Mouse (Mus musculus) myocyte (in vitro differentiated cells): ENCODE results near the gene Rbm14. TPM values are rescaled to one million over a fixed set of nuclear protein-coding genes. Genes with fewer than 3 reads are reported as not detected.
"Not testable (repeated sequence)": the region's sequence is repeated elsewhere in the genome, so short reads cannot be mapped to it uniquely, and the experiment has no call there.

ENCODE experiments used
- H3K27me3 ChIP-seq: one replicate; pipeline ENCODE4 v1.6.1; 2011; ENCODE audit not compliant: control insufficient read depth, insufficient read depth, insufficient read length
- H3K36me3 ChIP-seq: one replicate; pipeline ENCODE4 v1.6.1; 2011; ENCODE audit not compliant: control insufficient read depth, insufficient read depth
- H3K4me2 ChIP-seq: one replicate; pipeline ENCODE4 v1.6.1; 2011; ENCODE audit warnings: low read depth, control low read depth
- H3K4me3 ChIP-seq: one replicate; pipeline ENCODE4 v1.5.1; 2011; ENCODE audit warnings: mild to moderate bottlenecking, control low read depth, moderate library complexity
- H3K79me2 ChIP-seq: one replicate; pipeline ENCODE4 v1.6.1; 2011; ENCODE audit not compliant: control insufficient read depth, insufficient read depth
- H3ac ChIP-seq: one replicate; pipeline ENCODE4 v1.6.1; 2011; ENCODE audit not compliant: control insufficient read depth, insufficient read length
- CEBPB ChIP-seq: IDR thresholded peaks from 2 replicates; pipeline ENCODE4 v1.6.1; 2011; ENCODE audit warnings: mild to moderate bottlenecking, moderate library complexity; ENCODE audit not compliant: poor library complexity, insufficient read depth, severe bottlenecking
- E2F4 ChIP-seq: IDR thresholded peaks from one replicate; pipeline ENCODE4 v1.6.1; 2011; ENCODE audit warnings: mild to moderate bottlenecking, control low read depth, moderate library complexity; ENCODE audit not compliant: insufficient read depth
- MAX ChIP-seq: IDR thresholded peaks from one replicate; pipeline ENCODE4 v1.6.1; 2011; ENCODE audit warnings: low read depth, mild to moderate bottlenecking, control low read depth
- MYOD1 ChIP-seq, 3 experiments: IDR thresholded peaks; one replicate each; pipeline ENCODE4 v1.6.1; 2011; ENCODE audit warnings: control low read depth in 2 of 3, low read depth in 2 of 3, mild to moderate bottlenecking in 2 of 3, moderate library complexity in 1 of 3; ENCODE audit not compliant: insufficient read length in 2 of 3, control insufficient read depth in 1 of 3
- MYOG ChIP-seq, 3 experiments: IDR thresholded peaks; one replicate each; pipeline ENCODE4 v1.6.1; 2011; ENCODE audit warnings: control low read depth in 2 of 3, low read depth in 2 of 3, mild to moderate bottlenecking in 2 of 3; ENCODE audit not compliant: insufficient read length in 2 of 3, control insufficient read depth in 1 of 3, insufficient read depth in 1 of 3
- POLR2A ChIP-seq: IDR thresholded peaks from one replicate; pipeline ENCODE4 v1.6.1; 2011; ENCODE audit warnings: low read depth, mild to moderate bottlenecking, control low read depth, moderate library complexity; ENCODE audit not compliant: insufficient read length
- POLR2AphosphoS2 ChIP-seq: IDR thresholded peaks from one replicate; pipeline ENCODE4 v1.6.1; 2011; ENCODE audit warnings: low read depth, control low read depth; ENCODE audit not compliant: insufficient read length
- REST ChIP-seq: IDR thresholded peaks from one replicate; pipeline ENCODE4 v1.6.1; 2011; ENCODE audit warnings: mild to moderate bottlenecking, control low read depth, moderate library complexity; ENCODE audit not compliant: insufficient read depth, insufficient read length
- SRF ChIP-seq: IDR thresholded peaks from one replicate; pipeline ENCODE4 v1.6.1; 2011; ENCODE audit warnings: low read depth; ENCODE audit not compliant: control insufficient read depth, insufficient read length
- TCF12 ChIP-seq: IDR thresholded peaks from one replicate; pipeline ENCODE4 v1.6.1; 2011; ENCODE audit warnings: mild to moderate bottlenecking, control low read depth; ENCODE audit not compliant: poor library complexity, insufficient read depth, severe bottlenecking
- TCF3 ChIP-seq: IDR thresholded peaks from one replicate; pipeline ENCODE4 v1.6.1; 2011; ENCODE audit warnings: low read depth, control low read depth; ENCODE audit not compliant: insufficient read length
- USF1 ChIP-seq: IDR thresholded peaks from one replicate; pipeline ENCODE4 v1.6.1; 2011; ENCODE audit warnings: low read depth, mild to moderate bottlenecking, control low read depth, moderate library complexity
- polyA plus RNA-seq: library from polyadenylated mRNA; unstranded; fragments of >200 nt; fragmentation: generic; extraction: Trizol; gene quantifications from one replicate; pipeline ENCODE4 v1.2.1, GENCODE M21; 2012; ENCODE audit warnings: missing spikeins

Gene Rbm14
- polyA plus RNA-seq, 1 experiment = 46.8 TPM

- Histone ChIP-seq H3K4me3 (no peak overlapping the region), H3ac (no peak overlapping the region), H3K4me2 (no peak overlapping the region), H3K36me3 (no peaks in the 10 kb centered on the region), H3K27me3 (no peaks in the 10 kb centered on the region), H3K79me2 (no peaks in the 10 kb centered on the region)
- TF ChIP-seq POLR2AphosphoS2 (no peak), MYOG (IDR thresholded peaks at IDR 0.05; ENCODE audit: control insufficient read depth in 1 of 3, insufficient read depth in 1 of 3, insufficient read length in 2 of 3, low read depth in 2 of 3) (no peak), REST (no peak), TCF3 (no peak), USF1 (no peak), CEBPB (no peak), TCF12 (no peak), SRF (no peak), MYOD1 (IDR thresholded peaks at IDR 0.05; ENCODE audit: control insufficient read depth in 1 of 3, insufficient read length in 2 of 3, low read depth in 2 of 3) (no peak), MAX (no peak), E2F4 (no peak), POLR2A (no peak)
Measured at GRCm38 (mm10) chr19:4817182-4817835, 5.9 kb upstream of the Rbm14 start.

GRCm38 (mm10) chr19:4813015-4813414 lies 1.6 kb upstream of the Rbm14 start:
- Histone ChIP-seq H3K36me3 (no peaks in the 10 kb centered on the region), H3K4me3 (no peak overlapping the region), H3K79me2 (peaks cover 32% of the 10 kb centered on the region), H3ac (no peak overlapping the region), H3K4me2 (no peak overlapping the region), H3K27me3 (no peaks in the 10 kb centered on the region)
- TF ChIP-seq MYOG (IDR thresholded peaks at IDR 0.05; ENCODE audit: control insufficient read depth in 1 of 3, insufficient read depth in 1 of 3, insufficient read length in 2 of 3, low read depth in 2 of 3) (no peak), SRF (no peak), E2F4 (no peak), MYOD1 (IDR thresholded peaks at IDR 0.05; ENCODE audit: control insufficient read depth in 1 of 3, insufficient read length in 2 of 3, low read depth in 2 of 3) (no peak), USF1 (no peak), POLR2AphosphoS2 (no peak), TCF3 (no peak), CEBPB (no peak), REST (no peak), POLR2A (no peak), TCF12 (no peak), MAX (no peak)

- H3ac ChIP-seq, H3K27me3 ChIP-seq, H3K36me3 ChIP-seq: not testable (repeated sequence)
- Histone ChIP-seq H3K4me3 (peak overlapping the region; percentile 90), H3K4me2 (peak overlapping the region; percentile 68), H3K79me2 (peaks cover 38% of the 10 kb centered on the region)
Measured at GRCm38 (mm10) chr19:4812334-4812949, 1.0 kb upstream of the Rbm14 start.

- peak overlapping the region; percentile 90 for H3K4me3 ChIP-seq
- peaks cover 43% of the 10 kb centered on the region for H3K79me2 ChIP-seq
- H3K27me3 ChIP-seq = no peaks in the 10 kb centered on the region
- H3ac ChIP-seq = peak overlapping the region; percentile 40
- TF ChIP-seq E2F4 = no peak
- TF ChIP-seq POLR2AphosphoS2 = peak; percentile 33
- no peaks in the 10 kb centered on the region for H3K36me3 ChIP-seq
- H3K4me2 ChIP-seq = peak overlapping the region; percentile 68
Measured at GRCm38 (mm10) chr19:4811909-4812242, 442 bp upstream of the Rbm14 start.

- H3ac ChIP-seq = peak overlapping the region; percentile 40
- H3K36me3 ChIP-seq = no peaks in the 10 kb centered on the region
- peak overlapping the region; percentile 90 for H3K4me3 ChIP-seq
- no peaks in the 10 kb centered on the region for H3K27me3 ChIP-seq
- H3K79me2 ChIP-seq = peaks cover 55% of the 10 kb centered on the region
- peak overlapping the region; percentile 92 for H3K4me2 ChIP-seq
- TF ChIP-seq MYOD1 (IDR thresholded peaks at IDR 0.05; ENCODE audit: control insufficient read depth in 1 of 3, insufficient read length in 2 of 3, low read depth in 2 of 3) (no peak), E2F4 (no peak), TCF3 (no peak), REST (no peak), USF1 (no peak), CEBPB (no peak)
Measured at GRCm38 (mm10) chr19:4810746-4811062, 730 bp downstream of the Rbm14 start.

- H3K4me2 ChIP-seq = peak overlapping the region; percentile 92
- H3K36me3 ChIP-seq = no peaks in the 10 kb centered on the region
- H3K79me2 ChIP-seq = peaks cover 59% of the 10 kb centered on the region
- no peaks in the 10 kb centered on the region for H3K27me3 ChIP-seq
- TF ChIP-seq USF1 (no peak), MYOD1 (IDR thresholded peaks at IDR 0.05; ENCODE audit: control insufficient read depth in 1 of 3, insufficient read length in 2 of 3, low read depth in 2 of 3) (no peak), POLR2A (no peak), CEBPB (no peak), MAX (no peak), E2F4 (no peak), SRF (no peak), TCF12 (no peak), REST (no peak), POLR2AphosphoS2 (no peak), TCF3 (no peak), MYOG (IDR thresholded peaks at IDR 0.05; ENCODE audit: control insufficient read depth in 1 of 3, insufficient read depth in 1 of 3, insufficient read length in 2 of 3, low read depth in 2 of 3) (no peak)
- H3ac ChIP-seq = peak overlapping the region; percentile 40
- H3K4me3 ChIP-seq = peak overlapping the region; percentile 90
Measured at GRCm38 (mm10) chr19:4810309-4810708, 1.1 kb downstream of the Rbm14 start.
